Mouse (Mus musculus): ENCODE data around the gene Ano8. TPM values are rescaled to one million over a fixed set of nuclear protein-coding genes. Genes with fewer than 3 reads are reported as not detected.

Gene Ano8
- total RNA-seq, 1 experiment from 2014 or later, result 9.2 TPM

- ATAC-seq (replicated peaks in 1 of 2; ENCODE audit: insufficient read depth in 1 of 2, low FRiP score in 2 of 2, low TSS enrichment in 1 of 2, low read depth in 1 of 2, poor library complexity in 2 of 2, severe bottlenecking in 2 of 2), result peak; percentile 35 to 52; a peak in 2 of 4 replicates
Observed at GRCm38 (mm10) chr8:71476099-71476940, 9.4 kb downstream of the Ano8 start.

- ATAC-seq (replicated peaks in 1 of 2; ENCODE audit: insufficient read depth in 1 of 2, low FRiP score in 2 of 2, low TSS enrichment in 1 of 2, low read depth in 1 of 2, poor library complexity in 2 of 2, severe bottlenecking in 2 of 2), result no peak
Observed at GRCm38 (mm10) chr8:71475702-71476075, 10.1 kb downstream of the Ano8 start.

GRCm38 (mm10) chr8:71474785-71475701 is 10.7 kb downstream of the Ano8 start:
- ATAC-seq (replicated peaks in 1 of 2; ENCODE audit: insufficient read depth in 1 of 2, low FRiP score in 2 of 2, low TSS enrichment in 1 of 2, low read depth in 1 of 2, poor library complexity in 2 of 2, severe bottlenecking in 2 of 2), result no peak

GRCm38 (mm10) chr8:71474344-71474743 is 11.4 kb downstream of the Ano8 start:
- ATAC-seq (replicated peaks in 1 of 2; ENCODE audit: insufficient read depth in 1 of 2, low FRiP score in 2 of 2, low TSS enrichment in 1 of 2, low read depth in 1 of 2, poor library complexity in 2 of 2, severe bottlenecking in 2 of 2), result no peak

GRCm38 (mm10) chr8:71472601-71473386 is 13.0 kb downstream of the Ano8 start:
- ATAC-seq (replicated peaks in 1 of 2; ENCODE audit: insufficient read depth in 1 of 2, low FRiP score in 2 of 2, low TSS enrichment in 1 of 2, low read depth in 1 of 2, poor library complexity in 2 of 2, severe bottlenecking in 2 of 2), result no peak

- ATAC-seq (replicated peaks in 1 of 2; ENCODE audit: insufficient read depth in 1 of 2, low FRiP score in 2 of 2, low TSS enrichment in 1 of 2, low read depth in 1 of 2, poor library complexity in 2 of 2, severe bottlenecking in 2 of 2), result no peak
Observed at GRCm38 (mm10) chr8:71471861-71472260, 13.9 kb downstream of the Ano8 start.

GRCm38 (mm10) chr8:71470913-71471255 is 14.9 kb downstream of the Ano8 start:
- ATAC-seq (replicated peaks in 1 of 2; ENCODE audit: insufficient read depth in 1 of 2, low FRiP score in 2 of 2, low TSS enrichment in 1 of 2, low read depth in 1 of 2, poor library complexity in 2 of 2, severe bottlenecking in 2 of 2), result no peak

GRCm38 (mm10) chr8:71470146-71470912 is 15.4 kb downstream of the Ano8 start:
- ATAC-seq (replicated peaks in 1 of 2; ENCODE audit: insufficient read depth in 1 of 2, low FRiP score in 2 of 2, low TSS enrichment in 1 of 2, low read depth in 1 of 2, poor library complexity in 2 of 2, severe bottlenecking in 2 of 2), result no peak

- ATAC-seq (replicated peaks in 1 of 2; ENCODE audit: insufficient read depth in 1 of 2, low FRiP score in 2 of 2, low TSS enrichment in 1 of 2, low read depth in 1 of 2, poor library complexity in 2 of 2, severe bottlenecking in 2 of 2), result no peak
Observed at GRCm38 (mm10) chr8:71469411-71469810, 16.4 kb downstream of the Ano8 start.

GRCm38 (mm10) chr8:71468916-71469315 is 16.8 kb downstream of the Ano8 start, which contains the start of gene Dda1:
TSS of gene Dda1 (plus strand) at chr8:71469199.
- peak; percentile 76 to 83 for ATAC-seq (replicated peaks in 1 of 2; ENCODE audit: insufficient read depth in 1 of 2, low FRiP score in 2 of 2, low TSS enrichment in 1 of 2, low read depth in 1 of 2, poor library complexity in 2 of 2, severe bottlenecking in 2 of 2)

- ATAC-seq (replicated peaks in 1 of 2; ENCODE audit: insufficient read depth in 1 of 2, low FRiP score in 2 of 2, low TSS enrichment in 1 of 2, low read depth in 1 of 2, poor library complexity in 2 of 2, severe bottlenecking in 2 of 2), result no peak
Observed at GRCm38 (mm10) chr8:71468001-71468400, 17.8 kb downstream of the Ano8 start.

GRCm38 (mm10) chr8:71467201-71467600 is 18.6 kb downstream of the Ano8 start:
- ATAC-seq (replicated peaks in 1 of 2; ENCODE audit: insufficient read depth in 1 of 2, low FRiP score in 2 of 2, low TSS enrichment in 1 of 2, low read depth in 1 of 2, poor library complexity in 2 of 2, severe bottlenecking in 2 of 2), result no peak

GRCm38 (mm10) chr8:71466198-71466597 is 19.6 kb downstream of the Ano8 start:
- ATAC-seq (replicated peaks in 1 of 2; ENCODE audit: insufficient read depth in 1 of 2, low FRiP score in 2 of 2, low TSS enrichment in 1 of 2, low read depth in 1 of 2, poor library complexity in 2 of 2, severe bottlenecking in 2 of 2), result no peak

GRCm38 (mm10) chr8:71465733-71466132 is 20.0 kb downstream of the Ano8 start:
- ATAC-seq (replicated peaks in 1 of 2; ENCODE audit: insufficient read depth in 1 of 2, low FRiP score in 2 of 2, low TSS enrichment in 1 of 2, low read depth in 1 of 2, poor library complexity in 2 of 2, severe bottlenecking in 2 of 2), result no peak

GRCm38 (mm10) chr8:71464513-71465500 is 21.0 kb downstream of the Ano8 start, which contains the start of gene Mrpl34:
TSS of gene Mrpl34 (plus strand) at chr8:71464959.
- ATAC-seq (replicated peaks in 1 of 2; ENCODE audit: insufficient read depth in 1 of 2, low FRiP score in 2 of 2, low TSS enrichment in 1 of 2, low read depth in 1 of 2, poor library complexity in 2 of 2, severe bottlenecking in 2 of 2), result peak; percentile 79 to 81
